Mouse (Mus musculus): ENCODE data around the gene AA986860. TPM values are rescaled to one million over a fixed set of nuclear protein-coding genes. Genes with fewer than 3 reads are reported as not detected.

Gene AA986860
- polyA plus RNA-seq (2016; fragmentation: Nextera tagmentation; extraction: Ambion mirVana), result 0.47 and 0.72 TPM in 2 replicates

DNA sequence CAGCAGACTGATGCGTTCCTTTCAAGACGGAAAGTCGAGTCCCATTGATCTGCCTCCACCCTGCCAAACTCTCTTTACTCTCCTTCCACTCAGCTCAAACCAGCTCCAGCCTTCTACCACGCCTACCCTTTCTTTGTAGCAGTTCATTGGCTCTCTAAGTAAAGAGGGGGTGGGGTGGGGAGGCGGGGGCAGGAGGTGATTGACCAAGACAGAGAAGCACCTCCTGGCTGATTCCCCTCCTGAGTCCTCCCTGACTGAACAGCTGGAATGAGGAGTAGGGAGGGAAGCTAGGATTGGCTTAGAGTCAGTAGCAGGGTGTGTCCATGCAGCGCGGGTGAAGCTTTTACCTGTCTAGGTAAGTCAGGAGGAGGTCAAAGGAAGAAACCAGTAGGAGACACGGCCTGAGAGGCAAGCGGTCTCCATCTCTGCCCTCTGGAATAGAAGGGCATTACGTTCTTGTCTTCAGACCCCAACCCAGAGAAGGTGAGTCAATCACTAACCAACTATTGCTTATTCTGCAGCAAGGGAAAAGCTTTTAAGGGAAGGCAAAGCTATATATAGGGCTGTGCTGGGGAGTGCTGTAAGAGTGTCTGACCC lies at the start of gene AA986860:
Gene AA986860 (plus strand): TSS at position 236 of the 597 bp plus-strand sequence.
- Histone ChIP-seq H3K9me3 (no peaks in the 10 kb centered on the region), H3K4me3 (peak within 1 kb of the TSS; percentile 40), H3K4me1 (peaks cover 8% of the 10 kb centered on the region), H3K27me3 (replicated peaks; ENCODE audit: low read depth, poor library complexity, severe bottlenecking) (no peaks in the 10 kb centered on the region), H3K27ac (replicated peaks) (no peak within 1 kb of the TSS), H3K36me3 (replicated peaks) (no peaks in the 10 kb centered on the region)
- peak; percentile 69 for DNase-seq (ENCODE audit: low spot score)
- 4% methylated on average over 10 of the region's 10 CpGs for WGBS

DNA sequence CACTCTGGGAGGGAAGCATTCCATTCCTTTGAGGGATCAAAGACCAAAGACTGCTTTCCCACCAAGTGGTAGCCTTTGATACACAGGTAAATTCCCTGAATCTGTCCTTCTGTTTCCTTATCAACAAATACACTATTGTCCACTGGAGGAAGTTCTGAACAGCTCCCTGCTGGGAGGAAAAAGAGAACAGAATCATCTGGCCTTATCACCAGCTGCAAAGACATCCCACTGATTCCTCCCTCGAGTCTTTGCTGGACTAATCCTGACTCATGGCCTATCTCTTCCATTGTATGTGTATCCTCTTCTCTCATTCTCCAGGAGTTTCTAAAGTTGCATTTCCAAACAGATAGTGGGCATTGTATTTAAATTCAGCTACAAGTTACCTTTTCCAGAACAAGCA lies 47.9 kb upstream of the AA986860 start:
- Histone ChIP-seq H3K4me1 (no peaks in the 10 kb centered on the region), H3K27ac (replicated peaks) (no peak overlapping the region), H3K9me3 (no peaks in the 10 kb centered on the region), H3K4me3 (no peak overlapping the region), H3K36me3 (replicated peaks) (no peaks in the 10 kb centered on the region), H3K27me3 (replicated peaks; ENCODE audit: low read depth, poor library complexity, severe bottlenecking) (no peaks in the 10 kb centered on the region)
- DNase-seq (ENCODE audit: low spot score), result no peak
- 53% methylated on average over 1 of the region's 1 CpGs for WGBS

DNA sequence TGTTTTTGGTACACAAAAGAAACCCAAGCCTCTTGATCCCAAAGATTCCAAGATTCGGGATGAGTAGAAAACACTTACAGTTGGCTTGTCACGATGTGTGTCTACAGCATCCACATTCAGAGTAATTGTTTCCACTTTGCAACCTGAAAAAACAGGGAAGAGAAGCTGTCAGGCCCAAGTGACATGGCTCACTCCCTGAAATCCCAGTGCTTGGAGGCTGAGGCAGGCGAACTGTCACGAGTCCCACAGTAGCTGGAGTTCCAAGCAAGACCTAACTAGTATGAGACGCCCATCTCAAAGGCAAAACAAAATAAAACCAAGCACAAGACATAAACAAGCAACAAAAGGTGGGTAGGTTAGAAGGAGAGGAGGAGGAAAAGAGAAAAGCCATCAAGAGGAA lies 33.2 kb upstream of the AA986860 start:
- no peaks in the 10 kb centered on the region for H3K27me3 ChIP-seq (replicated peaks; ENCODE audit: low read depth, poor library complexity, severe bottlenecking)
- WGBS, result 90% methylated on average over 5 of the region's 5 CpGs
- DNase-seq (ENCODE audit: low spot score), result no peak
- H3K27ac ChIP-seq (replicated peaks), result no peak overlapping the region
- no peaks in the 10 kb centered on the region for H3K9me3 ChIP-seq
- H3K36me3 ChIP-seq (replicated peaks), result peaks cover 52% of the 10 kb centered on the region
- no peaks in the 10 kb centered on the region for H3K4me1 ChIP-seq
- H3K4me3 ChIP-seq, result no peak overlapping the region

DNA sequence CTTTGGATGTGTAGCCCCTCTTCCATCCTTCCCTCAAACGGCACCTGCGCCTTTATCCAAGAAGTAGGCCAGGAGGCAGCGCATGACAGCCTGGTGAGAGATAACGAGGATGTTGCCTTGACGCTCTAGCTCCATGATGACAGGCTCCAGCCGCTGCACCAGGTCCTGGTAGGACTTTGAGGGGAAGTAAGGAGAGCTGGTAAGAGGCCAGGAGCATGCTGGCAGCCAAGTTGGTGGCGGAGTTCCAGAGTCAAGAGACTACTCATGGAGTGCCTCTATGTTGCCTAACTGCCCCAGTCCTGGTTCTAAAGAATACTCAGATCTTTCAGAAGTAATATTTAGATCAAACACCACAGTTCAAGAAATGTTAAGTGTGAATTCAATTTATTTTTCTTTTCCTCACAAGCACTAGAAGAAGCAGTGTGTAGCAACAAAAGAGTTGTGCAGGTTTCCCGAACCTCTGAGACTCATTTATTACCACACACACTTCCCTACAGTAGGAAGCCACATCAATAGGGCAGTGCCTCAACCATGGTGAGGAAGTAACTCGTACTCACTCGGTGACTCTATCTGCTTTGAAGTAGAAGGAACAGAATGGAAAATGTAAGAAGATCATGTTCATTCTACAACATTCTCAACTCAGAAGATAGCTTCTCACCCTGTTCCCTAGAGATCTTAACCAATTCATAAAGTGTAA lies 31.7 kb upstream of the AA986860 start:
- Histone ChIP-seq H3K4me1 (no peaks in the 10 kb centered on the region), H3K27ac (replicated peaks) (no peak overlapping the region), H3K36me3 (replicated peaks) (peaks cover 54% of the 10 kb centered on the region), H3K9me3 (no peaks in the 10 kb centered on the region), H3K4me3 (no peak overlapping the region), H3K27me3 (replicated peaks; ENCODE audit: low read depth, poor library complexity, severe bottlenecking) (no peaks in the 10 kb centered on the region)
- WGBS, result 94% methylated on average over 10 of the region's 10 CpGs
- no peak for DNase-seq (ENCODE audit: low spot score)

DNA sequence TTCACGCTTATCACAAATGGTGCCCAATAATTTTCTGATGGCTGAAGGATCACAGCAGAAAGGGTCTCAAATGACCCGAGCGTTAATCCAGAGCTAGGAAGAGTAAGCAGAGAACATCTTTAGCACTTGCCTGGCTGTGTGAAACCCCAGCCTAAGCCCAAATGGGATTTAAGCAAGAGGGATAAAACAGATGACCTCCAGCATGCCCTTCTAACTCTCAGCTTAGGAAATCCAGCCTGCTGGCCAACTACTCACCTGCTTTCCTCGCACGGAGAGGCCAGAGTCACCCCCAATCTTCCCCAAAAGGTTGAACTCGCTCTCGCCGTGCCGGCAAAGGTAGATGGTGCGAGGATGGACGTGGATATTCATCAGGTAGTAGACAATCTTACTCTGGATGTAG lies 29.8 kb upstream of the AA986860 start:
- H3K4me1 ChIP-seq, result no peaks in the 10 kb centered on the region
- DNase-seq (ENCODE audit: low spot score), result no peak
- H3K36me3 ChIP-seq (replicated peaks), result peaks cover 54% of the 10 kb centered on the region
- WGBS, result 94% methylated on average over 11 of the region's 11 CpGs
- H3K27ac ChIP-seq (replicated peaks), result no peak overlapping the region
- no peak overlapping the region for H3K4me3 ChIP-seq
- H3K9me3 ChIP-seq, result no peaks in the 10 kb centered on the region
- no peaks in the 10 kb centered on the region for H3K27me3 ChIP-seq (replicated peaks; ENCODE audit: low read depth, poor library complexity, severe bottlenecking)

DNA sequence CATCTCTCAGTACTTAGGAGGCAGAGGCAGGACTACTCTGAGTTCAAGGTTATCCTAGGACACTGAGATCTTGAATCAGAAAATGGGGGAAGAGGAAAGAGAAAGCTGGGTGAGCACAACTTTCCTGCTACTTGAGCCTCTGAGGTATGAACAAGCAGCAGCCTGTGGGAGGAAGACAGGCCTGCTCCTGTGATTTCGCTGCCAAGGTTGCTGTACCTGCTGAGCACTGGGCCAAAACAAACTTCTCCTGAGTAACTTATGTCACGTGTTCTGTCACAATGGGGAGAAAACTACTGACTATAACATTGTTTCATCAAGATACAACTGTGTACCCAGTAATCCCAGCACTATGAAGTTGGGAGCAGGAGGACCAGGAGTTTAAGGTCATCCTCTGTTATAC lies 28.2 kb upstream of the AA986860 start:
- WGBS, result 78% methylated on average over 2 of the region's 2 CpGs
- H3K4me1 ChIP-seq, result no peaks in the 10 kb centered on the region
- H3K27me3 ChIP-seq (replicated peaks; ENCODE audit: low read depth, poor library complexity, severe bottlenecking), result no peaks in the 10 kb centered on the region
- DNase-seq (ENCODE audit: low spot score), result no peak
- no peak overlapping the region for H3K4me3 ChIP-seq
- H3K27ac ChIP-seq (replicated peaks), result no peak overlapping the region
- H3K9me3 ChIP-seq, result no peaks in the 10 kb centered on the region
- peaks cover 40% of the 10 kb centered on the region for H3K36me3 ChIP-seq (replicated peaks)

DNA sequence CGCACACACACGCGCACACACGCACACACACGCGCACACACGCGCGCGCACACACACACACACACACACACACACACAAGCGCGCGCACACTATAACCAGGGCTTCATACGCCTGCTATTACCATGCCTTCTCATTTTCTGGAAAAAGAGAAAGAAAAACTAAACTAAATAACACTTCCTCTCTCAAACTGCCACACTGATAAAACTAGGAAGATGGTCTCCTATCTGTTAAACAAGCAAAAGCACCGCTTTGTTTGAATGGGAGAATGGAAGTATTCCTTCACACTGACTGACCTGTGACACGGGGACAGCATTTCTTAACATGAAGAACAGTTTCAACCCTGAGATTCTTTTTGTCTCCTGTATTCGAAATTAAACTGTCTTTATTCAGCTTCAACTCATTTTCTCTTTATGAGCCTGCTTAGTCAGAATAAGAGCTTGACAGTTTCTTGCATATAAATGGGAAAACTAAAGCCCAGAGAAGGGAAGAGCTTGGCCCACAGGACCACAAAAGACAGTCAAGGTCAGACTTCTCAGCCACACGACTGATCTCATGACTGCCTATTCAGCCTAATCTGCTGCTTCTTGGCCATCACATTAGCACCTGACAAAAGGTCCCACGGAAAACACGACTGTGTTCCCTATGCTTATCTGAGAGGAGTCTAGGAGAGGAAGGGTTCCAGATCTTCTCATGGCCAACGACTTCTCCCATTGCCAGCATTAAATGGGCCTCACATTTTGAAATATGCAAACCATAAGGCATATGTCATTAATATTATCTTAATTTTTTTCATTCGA lies 21.3 kb upstream of the AA986860 start:
- Histone ChIP-seq H3K27me3 (replicated peaks; ENCODE audit: low read depth, poor library complexity, severe bottlenecking) (peaks cover 20% of the 10 kb centered on the region), H3K36me3 (replicated peaks) (no peaks in the 10 kb centered on the region; the same call in 1 of the 2 replicates), H3K27ac (replicated peaks) (no peak overlapping the region), H3K9me3 (no peaks in the 10 kb centered on the region), H3K4me3 (no peak overlapping the region), H3K4me1 (0 out of 2 replicates have a peak, but pooled peaks cover 6% of the 10 kb centered on the region)
- 89% methylated on average over 22 of the region's 22 CpGs for WGBS
- no peak for DNase-seq (ENCODE audit: low spot score)

DNA sequence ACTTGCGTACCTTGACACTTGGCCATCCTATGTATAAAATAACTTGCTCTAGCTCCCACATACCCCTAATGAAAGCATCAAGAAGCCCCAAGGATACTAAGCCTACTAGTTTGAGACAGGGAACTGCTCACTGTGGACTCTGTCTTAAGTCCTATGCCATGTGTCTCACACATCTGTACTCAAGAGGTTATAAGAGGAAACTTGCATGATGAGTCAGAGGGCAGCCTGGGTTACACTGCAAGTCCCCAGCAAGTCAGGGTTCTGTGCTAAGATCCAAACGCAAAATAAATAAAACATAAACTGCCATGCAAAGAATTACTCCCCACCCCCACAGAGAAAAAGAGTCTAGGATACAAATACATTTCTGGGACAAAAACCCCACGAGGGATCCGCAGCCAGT lies 17.7 kb upstream of the AA986860 start:
- no peak overlapping the region for H3K4me3 ChIP-seq
- peaks cover 23% of the 10 kb centered on the region for H3K4me1 ChIP-seq
- peaks cover 5% of the 10 kb centered on the region for H3K36me3 ChIP-seq (replicated peaks)
- no peak for DNase-seq (ENCODE audit: low spot score)
- H3K27me3 ChIP-seq (replicated peaks; ENCODE audit: low read depth, poor library complexity, severe bottlenecking), result peaks cover 20% of the 10 kb centered on the region
- 75% methylated on average over 4 of the region's 4 CpGs for WGBS
- no peaks in the 10 kb centered on the region for H3K9me3 ChIP-seq
- no peak overlapping the region for H3K27ac ChIP-seq (replicated peaks)

DNA sequence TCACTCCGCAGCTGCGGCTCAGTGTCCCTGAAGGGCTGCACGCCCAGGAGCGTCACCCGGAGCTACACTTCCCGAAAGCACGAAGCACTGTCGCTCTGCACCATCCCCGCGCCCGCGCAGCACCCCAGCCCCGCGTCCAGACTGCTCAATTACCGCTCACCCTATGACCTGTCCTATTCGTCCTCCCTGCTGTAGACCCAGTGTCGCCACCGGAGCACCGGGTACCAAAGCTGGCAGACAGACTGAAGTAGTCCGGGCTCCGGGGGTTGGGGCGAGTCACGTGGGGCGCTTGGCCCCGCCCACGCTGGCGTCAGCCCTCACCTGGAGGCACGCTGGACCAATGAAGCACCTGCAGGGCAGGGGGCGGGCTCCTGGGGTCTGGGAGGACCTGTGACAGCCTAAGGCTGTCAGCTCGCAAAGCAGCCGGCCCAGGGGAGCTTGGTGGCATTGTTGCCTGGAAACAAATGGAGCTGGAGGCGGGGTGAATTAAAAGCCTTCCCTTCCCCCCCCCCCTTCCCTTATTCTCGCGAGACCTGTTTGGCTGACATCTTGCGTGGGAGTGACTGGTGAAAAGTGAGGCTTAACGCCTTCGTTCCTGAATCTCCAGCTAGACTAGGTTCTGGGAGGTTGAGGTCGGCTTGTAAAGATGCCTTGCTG lies 16.1 kb upstream of the AA986860 start, which contains the start of gene Gm29427:
Gene Gm29427 (minus strand): TSS at position 239 of the 657 bp plus-strand sequence.
- Histone ChIP-seq H3K4me1 (peaks cover 23% of the 10 kb centered on the region), H3K27me3 (replicated peaks; ENCODE audit: low read depth, poor library complexity, severe bottlenecking) (peaks cover 20% of the 10 kb centered on the region), H3K4me3 (peak within 1 kb of the TSS; percentile 86), H3K9me3 (no peaks in the 10 kb centered on the region), H3K27ac (replicated peaks) (peak within 1 kb of the TSS; percentile 91), H3K36me3 (replicated peaks) (peaks cover 12% of the 10 kb centered on the region)
- DNase-seq (ENCODE audit: low spot score), result peak; percentile 92
- WGBS, result under 1% methylated on average over 38 of the region's 38 CpGs

DNA sequence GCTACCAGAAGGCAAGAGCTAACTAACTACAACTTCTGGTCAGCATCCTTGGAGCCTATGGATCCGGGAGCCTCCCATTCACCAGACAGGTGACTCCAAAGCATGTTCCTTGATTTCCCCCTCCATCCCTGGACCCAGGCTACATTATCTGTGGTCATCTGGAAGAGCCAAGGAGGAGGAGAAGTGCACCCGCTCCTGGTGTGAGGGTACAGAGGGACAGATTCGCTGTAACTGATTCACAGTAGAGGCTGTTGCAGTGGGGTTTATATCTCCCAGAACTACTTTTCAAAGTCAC lies 15.6 kb upstream of the AA986860 start:
- Histone ChIP-seq H3K27me3 (replicated peaks; ENCODE audit: low read depth, poor library complexity, severe bottlenecking) (peaks cover 20% of the 10 kb centered on the region), H3K4me3 (peak overlapping the region; percentile 86), H3K4me1 (peaks cover 23% of the 10 kb centered on the region), H3K36me3 (replicated peaks) (peaks cover 14% of the 10 kb centered on the region), H3K9me3 (no peaks in the 10 kb centered on the region), H3K27ac (replicated peaks) (peak overlapping the region; percentile 91)
- 0% methylated on average over 3 of the region's 3 CpGs for WGBS
- DNase-seq (ENCODE audit: low spot score), result no peak

DNA sequence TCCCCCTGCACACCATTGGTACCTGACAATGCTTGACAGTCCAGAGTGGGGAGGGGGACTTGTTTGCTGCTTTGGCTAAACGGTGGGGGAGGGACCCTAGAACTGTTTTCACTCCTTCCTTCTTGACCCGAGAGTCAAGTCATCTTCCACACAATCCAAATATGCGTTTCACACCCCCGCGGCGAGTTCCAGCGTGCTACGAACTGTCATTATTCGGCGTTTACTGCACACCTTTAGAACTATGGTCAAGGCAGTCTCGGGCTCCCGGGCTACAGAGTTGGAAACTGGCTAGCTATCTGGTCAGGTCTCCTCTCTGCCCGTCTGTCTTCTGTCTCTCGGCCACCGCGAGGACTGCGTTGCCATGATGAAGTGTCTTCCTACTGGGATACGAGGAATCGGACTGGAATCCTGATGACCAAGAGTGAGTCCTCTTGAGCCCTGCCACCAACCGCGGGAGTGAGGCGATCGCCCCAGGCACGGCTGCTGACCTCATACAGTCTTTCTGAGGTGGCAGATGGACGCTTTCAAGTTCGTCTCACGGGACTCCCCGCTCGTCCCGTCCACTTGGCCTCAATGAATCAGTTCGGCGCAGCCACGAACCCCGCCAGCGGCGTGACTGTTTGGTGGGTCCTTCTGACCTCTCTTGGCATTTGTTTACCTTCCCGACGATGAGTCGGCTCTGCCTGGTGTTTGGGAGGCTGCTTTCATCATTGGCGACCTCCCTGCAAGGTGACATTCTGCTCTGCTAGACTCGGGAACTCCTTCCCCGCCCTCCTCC lies 15.1 kb upstream of the AA986860 start:
- H3K9me3 ChIP-seq, result no peaks in the 10 kb centered on the region
- no peak for DNase-seq (ENCODE audit: low spot score)
- peaks cover 14% of the 10 kb centered on the region for H3K36me3 ChIP-seq (replicated peaks)
- peaks cover 23% of the 10 kb centered on the region for H3K4me1 ChIP-seq
- under 1% methylated on average over 42 of the region's 42 CpGs for WGBS
- H3K27ac ChIP-seq (replicated peaks), result peak overlapping the region; percentile 91
- H3K4me3 ChIP-seq, result peak overlapping the region; percentile 86
- H3K27me3 ChIP-seq (replicated peaks; ENCODE audit: low read depth, poor library complexity, severe bottlenecking), result peaks cover 20% of the 10 kb centered on the region

Data from embryonic facial prominence, embryonic 10.5 days (tissue).